Mouse (Mus musculus) E14TG2a.4 (cell line): ENCODE measurements at regions not wholly inside any gene's neighbourhood (a gene's known extent, or its start where the extent isn't known, plus 50 kb on each side); places are given as distances from the start of the nearest gene placed in this dataset.

ENCODE experiments used
- CTCF ChIP-seq: conservative IDR thresholded peaks from 2 replicates; pipeline ENCODE4 v1.5.1; 2014; ENCODE audit warnings: low read length
- NANOG ChIP-seq: IDR thresholded peaks from 2 replicates; pipeline ENCODE4 v1.6.1; 2014; ENCODE audit warnings: borderline replicate concordance, low read length, mixed read lengths
- POU5F1 ChIP-seq: IDR thresholded peaks from 2 replicates; pipeline ENCODE4 v1.6.1; 2014; ENCODE audit warnings: low read length, borderline replicate concordance

GRCm38 (mm10) chr2:106580663-106581062 lies 112.4 kb upstream of the Mpped2 start:
- no peak for TF ChIP-seq CTCF
- TF ChIP-seq NANOG, result no peak
- no peak for TF ChIP-seq POU5F1
